Mouse (Mus musculus): ENCODE results near the gene Nploc4. TPM values are rescaled to one million over a fixed set of nuclear protein-coding genes. Genes with fewer than 3 reads are reported as not detected.

Nploc4 gene
- polyA plus RNA-seq, 1 experiment from 2014 or later: 41.3 TPM

GRCm38 (mm10) chr11:120378031-120378610 lies 59.4 kb downstream of the Nploc4 start:
- no peaks in the 10 kb centered on the region for H3K27me3 ChIP-seq (ENCODE audit: control insufficient read depth, insufficient read depth, low read length)
- no peaks in the 10 kb centered on the region for H3K9me3 ChIP-seq (ENCODE audit: control insufficient read depth, low read length)
- 3% methylated on average over 40 of the region's 40 CpGs for WGBS
- H3K4me2 ChIP-seq (ENCODE audit: low read length): peak overlapping the region; percentile 86
- peaks cover 16% of the 10 kb centered on the region for H3K4me1 ChIP-seq (ENCODE audit: control insufficient read depth, insufficient read depth, low read length)
- H3K4me3 ChIP-seq (replicated peaks; ENCODE audit: low read depth, low read length): peak overlapping the region; percentile 82
- ATAC-seq (ENCODE audit: low FRiP score, low TSS enrichment) (peak; percentile 44; the same call in 1 of the 2 replicates), DNase-seq (peak; percentile 62)
- peak overlapping the region; percentile 79 for H3K27ac ChIP-seq (replicated peaks; ENCODE audit: low read depth, low read length)
- H3K9ac ChIP-seq (replicated peaks; ENCODE audit: low read length): peak overlapping the region; percentile 85
- H3K36me3 ChIP-seq (ENCODE audit: control insufficient read depth, insufficient read depth, low read length): peaks cover 75% of the 10 kb centered on the region

GRCm38 (mm10) chr11:120377337-120377736 lies 60.2 kb downstream of the Nploc4 start:
- peak overlapping the region; percentile 85 for H3K9ac ChIP-seq (replicated peaks; ENCODE audit: low read length)
- 71% methylated on average over 10 of the region's 10 CpGs for WGBS
- ATAC-seq (ENCODE audit: low FRiP score, low TSS enrichment): no peak
- no peaks in the 10 kb centered on the region for H3K27me3 ChIP-seq (ENCODE audit: control insufficient read depth, insufficient read depth, low read length)
- peak overlapping the region; percentile 86 for H3K4me2 ChIP-seq (ENCODE audit: low read length)
- H3K27ac ChIP-seq (replicated peaks; ENCODE audit: low read depth, low read length): peak overlapping the region; percentile 79
- H3K36me3 ChIP-seq (ENCODE audit: control insufficient read depth, insufficient read depth, low read length): peaks cover 75% of the 10 kb centered on the region
- no peak for DNase-seq
- H3K9me3 ChIP-seq (ENCODE audit: control insufficient read depth, low read length): no peaks in the 10 kb centered on the region
- H3K4me3 ChIP-seq (replicated peaks; ENCODE audit: low read depth, low read length): peak overlapping the region; percentile 82
- H3K4me1 ChIP-seq (ENCODE audit: control insufficient read depth, insufficient read depth, low read length): peaks cover 16% of the 10 kb centered on the region

- Histone ChIP-seq H3K27ac (replicated peaks; ENCODE audit: low read depth, low read length) (no peak overlapping the region), H3K36me3 (ENCODE audit: control insufficient read depth, insufficient read depth, low read length) (peaks cover 75% of the 10 kb centered on the region), H3K4me2 (ENCODE audit: low read length) (peak overlapping the region; percentile 86), H3K9me3 (ENCODE audit: control insufficient read depth, low read length) (no peaks in the 10 kb centered on the region), H3K27me3 (ENCODE audit: control insufficient read depth, insufficient read depth, low read length) (no peaks in the 10 kb centered on the region), H3K9ac (replicated peaks; ENCODE audit: low read length) (peak overlapping the region; percentile 85; the same call in 1 of the 2 replicates), H3K4me1 (ENCODE audit: control insufficient read depth, insufficient read depth, low read length) (peaks cover 16% of the 10 kb centered on the region), H3K4me3 (replicated peaks; ENCODE audit: low read depth, low read length) (peak overlapping the region; percentile 82; the same call in 1 of the 2 replicates)
- WGBS: 90% methylated on average over 17 of the region's 17 CpGs
- ATAC-seq (ENCODE audit: low FRiP score, low TSS enrichment) (no peak), DNase-seq (no peak)
These were observed 61.0 kb downstream of the Nploc4 start for GRCm38 (mm10) chr11:120376302-120377160.

- Histone ChIP-seq H3K27me3 (ENCODE audit: control insufficient read depth, insufficient read depth, low read length) (no peaks in the 10 kb centered on the region), H3K36me3 (ENCODE audit: control insufficient read depth, insufficient read depth, low read length) (peaks cover 74% of the 10 kb centered on the region), H3K9ac (replicated peaks; ENCODE audit: low read length) (no peak overlapping the region), H3K4me3 (replicated peaks; ENCODE audit: low read depth, low read length) (no peak overlapping the region), H3K4me2 (ENCODE audit: low read length) (no peak overlapping the region), H3K9me3 (ENCODE audit: control insufficient read depth, low read length) (no peaks in the 10 kb centered on the region), H3K27ac (replicated peaks; ENCODE audit: low read depth, low read length) (no peak overlapping the region), H3K4me1 (ENCODE audit: control insufficient read depth, insufficient read depth, low read length) (peaks cover 16% of the 10 kb centered on the region)
- no peak for ATAC-seq (ENCODE audit: low FRiP score, low TSS enrichment)
- 96% methylated on average over 10 of the region's 10 CpGs for WGBS
- no peak for DNase-seq
These were observed 62.2 kb downstream of the Nploc4 start for GRCm38 (mm10) chr11:120375324-120375723.

DNA sequence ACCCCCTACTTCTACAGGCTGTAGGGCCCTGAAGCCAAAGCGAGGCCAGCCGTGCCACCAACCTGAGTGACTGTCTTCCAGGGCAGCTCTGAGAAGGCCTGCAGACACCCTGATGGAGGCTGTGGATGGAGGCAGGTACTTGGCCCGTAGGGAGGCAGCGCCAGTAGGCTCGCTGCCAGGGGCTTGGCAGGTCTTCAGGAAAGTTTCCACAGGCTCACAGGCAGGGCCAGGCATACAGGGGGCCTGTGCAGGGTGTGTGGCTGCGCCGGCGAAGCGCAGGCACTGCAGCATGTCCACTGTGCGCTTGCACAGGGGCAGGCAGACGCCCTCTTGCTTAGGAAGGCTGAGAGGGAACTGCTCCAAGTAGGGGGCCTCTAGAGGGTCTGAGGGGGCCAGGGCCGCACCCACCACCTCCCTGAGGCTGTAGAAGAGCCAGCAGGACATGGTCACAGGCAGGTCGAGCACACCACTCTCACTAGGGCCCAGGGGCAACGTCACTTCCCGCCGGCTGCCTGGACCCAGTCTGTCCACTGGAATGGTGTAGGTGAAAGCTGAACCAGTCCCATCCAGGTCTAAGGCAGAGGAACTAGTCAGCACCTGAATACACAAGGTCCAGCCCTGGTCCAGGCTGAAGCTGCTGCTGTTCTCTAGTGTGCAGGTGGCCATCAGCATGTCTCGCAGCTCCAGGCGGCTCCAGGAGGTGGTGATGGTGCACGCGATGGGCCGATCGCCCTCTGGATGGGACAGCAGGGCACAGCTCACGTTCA lies 63.5 kb downstream of the Nploc4 start:
- ATAC-seq (ENCODE audit: low FRiP score, low TSS enrichment): no peak
- peaks cover 19% of the 10 kb centered on the region for H3K4me1 ChIP-seq (ENCODE audit: control insufficient read depth, insufficient read depth, low read length)
- no peak overlapping the region for H3K4me3 ChIP-seq (replicated peaks; ENCODE audit: low read depth, low read length)
- no peaks in the 10 kb centered on the region for H3K27me3 ChIP-seq (ENCODE audit: control insufficient read depth, insufficient read depth, low read length)
- no peak overlapping the region for H3K9ac ChIP-seq (replicated peaks; ENCODE audit: low read length)
- H3K27ac ChIP-seq (replicated peaks; ENCODE audit: low read depth, low read length): no peak overlapping the region
- DNase-seq: no peak
- H3K9me3 ChIP-seq (ENCODE audit: control insufficient read depth, low read length): no peaks in the 10 kb centered on the region
- WGBS: 93% methylated on average over 23 of the region's 23 CpGs
- peaks cover 81% of the 10 kb centered on the region for H3K36me3 ChIP-seq (ENCODE audit: control insufficient read depth, insufficient read depth, low read length)
- H3K4me2 ChIP-seq (ENCODE audit: low read length): no peak overlapping the region

DNA sequence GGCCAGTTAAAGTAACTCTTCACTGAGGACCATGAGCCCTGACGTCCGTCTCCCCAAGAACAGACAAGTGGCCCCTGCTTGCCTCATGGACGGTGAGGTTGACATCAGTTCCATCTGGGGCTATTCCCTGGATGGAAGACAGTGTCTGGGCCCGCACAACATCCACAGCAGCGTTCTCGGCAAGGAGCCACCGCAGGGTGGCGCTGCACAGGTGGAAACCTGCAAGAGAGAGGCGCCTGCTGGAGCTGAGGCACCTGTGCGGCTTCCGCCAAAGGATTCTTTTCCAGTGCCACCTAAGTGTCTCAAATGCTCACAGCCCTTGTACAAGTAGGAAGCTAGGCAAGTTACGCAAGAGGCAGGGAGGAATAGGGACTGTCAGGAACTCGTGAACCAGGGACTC lies 64.5 kb downstream of the Nploc4 start:
- ATAC-seq (ENCODE audit: low FRiP score, low TSS enrichment) (no peak), DNase-seq (no peak)
- Histone ChIP-seq H3K27me3 (ENCODE audit: control insufficient read depth, insufficient read depth, low read length) (no peaks in the 10 kb centered on the region), H3K27ac (replicated peaks; ENCODE audit: low read depth, low read length) (no peak overlapping the region), H3K4me3 (replicated peaks; ENCODE audit: low read depth, low read length) (no peak overlapping the region), H3K9me3 (ENCODE audit: control insufficient read depth, low read length) (no peaks in the 10 kb centered on the region), H3K9ac (replicated peaks; ENCODE audit: low read length) (no peak overlapping the region), H3K4me1 (ENCODE audit: control insufficient read depth, insufficient read depth, low read length) (peaks cover 17% of the 10 kb centered on the region), H3K36me3 (ENCODE audit: control insufficient read depth, insufficient read depth, low read length) (peaks cover 86% of the 10 kb centered on the region), H3K4me2 (ENCODE audit: low read length) (no peak overlapping the region)
- WGBS: 61% methylated on average over 13 of the region's 13 CpGs

GRCm38 (mm10) chr11:120369656-120370055 lies 67.9 kb downstream of the Nploc4 start:
- H3K4me1 ChIP-seq (ENCODE audit: control insufficient read depth, insufficient read depth, low read length): peaks cover 22% of the 10 kb centered on the region
- no peak overlapping the region for H3K4me3 ChIP-seq (replicated peaks; ENCODE audit: low read depth, low read length)
- peak overlapping the region; percentile 2; the same call in 1 of the 2 replicates for H3K27ac ChIP-seq (replicated peaks; ENCODE audit: low read depth, low read length)
- WGBS: 34% methylated on average over 8 of the region's 8 CpGs
- ATAC-seq (ENCODE audit: low FRiP score, low TSS enrichment): peak; percentile 39; the same call in 1 of the 2 replicates
- no peaks in the 10 kb centered on the region for H3K27me3 ChIP-seq (ENCODE audit: control insufficient read depth, insufficient read depth, low read length)
- no peak overlapping the region; the same call in 1 of the 2 replicates for H3K9ac ChIP-seq (replicated peaks; ENCODE audit: low read length)
- no peaks in the 10 kb centered on the region for H3K9me3 ChIP-seq (ENCODE audit: control insufficient read depth, low read length)
- peaks cover 59% of the 10 kb centered on the region for H3K36me3 ChIP-seq (ENCODE audit: control insufficient read depth, insufficient read depth, low read length)
- no peak overlapping the region for H3K4me2 ChIP-seq (ENCODE audit: low read length)
- DNase-seq: peak; percentile 79

DNA sequence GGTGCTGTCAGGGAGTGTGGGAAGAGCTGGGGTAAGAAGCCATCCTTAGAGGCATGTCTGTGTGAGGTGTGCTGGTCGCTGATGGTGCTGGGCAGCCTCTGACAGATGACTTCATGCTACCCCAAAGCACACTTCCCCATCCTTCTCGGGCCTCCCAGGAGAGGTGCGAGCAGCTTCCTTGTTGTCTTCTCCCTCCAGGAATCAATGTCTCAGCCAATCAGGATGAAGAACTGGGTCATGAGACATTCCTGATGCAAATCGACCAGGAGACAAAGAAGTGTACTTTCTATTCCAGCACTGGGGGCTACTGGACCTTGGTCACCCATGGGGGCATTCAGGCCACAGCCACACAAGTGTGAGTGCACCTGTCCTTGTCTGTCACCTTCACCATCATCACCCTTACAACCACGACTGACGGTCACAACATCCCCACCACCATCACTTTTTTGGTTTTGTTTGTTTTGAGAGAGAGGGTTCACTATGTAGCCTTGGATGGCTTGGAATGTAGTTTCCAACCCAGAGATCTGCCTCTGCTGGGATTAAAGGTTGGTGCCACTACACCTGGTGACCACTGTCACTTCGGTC lies 71.0 kb downstream of the Nploc4 start:
- H3K9me3 ChIP-seq (ENCODE audit: control insufficient read depth, low read length): no peaks in the 10 kb centered on the region
- ATAC-seq (ENCODE audit: low FRiP score, low TSS enrichment): no peak
- 33% methylated on average over 7 of the region's 7 CpGs for WGBS
- H3K27ac ChIP-seq (replicated peaks; ENCODE audit: low read depth, low read length): peak overlapping the region; percentile 55; the same call in 1 of the 2 replicates
- H3K4me1 ChIP-seq (ENCODE audit: control insufficient read depth, insufficient read depth, low read length): peaks cover 22% of the 10 kb centered on the region
- no peak overlapping the region for H3K9ac ChIP-seq (replicated peaks; ENCODE audit: low read length)
- H3K4me3 ChIP-seq (replicated peaks; ENCODE audit: low read depth, low read length): no peak overlapping the region
- H3K27me3 ChIP-seq (ENCODE audit: control insufficient read depth, insufficient read depth, low read length): no peaks in the 10 kb centered on the region
- DNase-seq: peak; percentile 52
- peak overlapping the region; percentile 8 for H3K4me2 ChIP-seq (ENCODE audit: low read length)
- peaks cover 28% of the 10 kb centered on the region for H3K36me3 ChIP-seq (ENCODE audit: control insufficient read depth, insufficient read depth, low read length)
